Mouse (Mus musculus) bone marrow macrophage, adult 2 months (primary cell): Measurements from ENCODE around the gene Tmem177. TPM values are rescaled to one million over a fixed set of nuclear protein-coding genes. Genes with fewer than 3 reads are reported as not detected.

Experiments used
- H3K27ac ChIP-seq: 2 replicates; pipeline ENCODE4 v1.5.1; 2012; ENCODE audit warnings: low read depth, low read length; ENCODE audit not compliant: insufficient read depth
- H3K4me1 ChIP-seq: 2 replicates; pipeline ENCODE4 v1.6.1; 2012; ENCODE audit warnings: low read length; ENCODE audit not compliant: control insufficient read depth, insufficient read depth
- H3K4me3 ChIP-seq: 2 replicates; pipeline ENCODE4 v1.5.1; 2012; ENCODE audit warnings: mild to moderate bottlenecking, low read length, moderate library complexity; ENCODE audit not compliant: insufficient read depth
- CTCF ChIP-seq: IDR thresholded peaks from 2 replicates; pipeline ENCODE4 v1.5.1; 2012; ENCODE audit warnings: low read depth, mild to moderate bottlenecking, low read length, moderate library complexity
- POLR2A ChIP-seq: IDR thresholded peaks from 2 replicates; pipeline ENCODE4 v1.6.1; 2012; ENCODE audit warnings: mild to moderate bottlenecking, low read depth, low read length, borderline replicate concordance
- polyA plus RNA-seq: library from polyadenylated mRNA; stranded (reverse); fragments of >200 nt; gene quantifications from 2 replicates; pipeline ENCODE4 v1.2.4, GENCODE M21; 2012; ENCODE audit not compliant: missing spikeins, insufficient read depth, insufficient read length

Tmem177 gene
- polyA plus RNA-seq, 1 experiment = 2.8 TPM

- H3K4me1 ChIP-seq = peaks cover 6% of the 10 kb centered on the region; the same call in 1 of the 2 replicates
- H3K27ac ChIP-seq = no peak overlapping the region
- H3K4me3 ChIP-seq = no peak overlapping the region
- TF ChIP-seq POLR2A (no peak), CTCF (no peak)
Observed at GRCm38 (mm10) chr1:119863507-119864296, 49.3 kb downstream of the Tmem177 start.

GRCm38 (mm10) chr1:119859566-119859965, 53.4 kb downstream of the Tmem177 start:
- Histone ChIP-seq H3K4me3 (no peak overlapping the region), H3K27ac (no peak overlapping the region), H3K4me1 (peaks cover 6% of the 10 kb centered on the region; the same call in 1 of the 2 replicates)
- no peak for TF ChIP-seq POLR2A
- TF ChIP-seq CTCF = no peak

Other genes with a start within 250 kb of the Tmem177 start
- gene Ptpn4, start 75.6 kb downstream of the Tmem177 start, polyA plus RNA-seq = 2.9 and 6.6 TPM in 2 replicates
- gene Cfap221, start 84.0 kb upstream of the Tmem177 start, polyA plus RNA-seq = not detected in 2 replicates
- gene Sctr, start 93.7 kb upstream of the Tmem177 start, polyA plus RNA-seq = not detected in 2 replicates
- gene Tmem37, start 160.9 kb upstream of the Tmem177 start, polyA plus RNA-seq = 71.5 and 83.0 TPM in 2 replicates
- gene Dbi, start 207.9 kb upstream of the Tmem177 start, polyA plus RNA-seq = 259 and 267 TPM in 2 replicates
- 5.3 and 8.7 TPM in 2 replicates for gene 3110009E18Rik, start 208.0 kb upstream of the Tmem177 start, polyA plus RNA-seq